Mouse (Mus musculus): ENCODE measurements around the gene Vmn2r15.

Gene Vmn2r15

GRCm38 (mm10) chr5:109297544-109297943 lies at the start of gene Vmn2r15:
TSS of gene Vmn2r15 (minus strand) at chr5:109297644.
- no peak for DNase-seq (ENCODE audit: low spot score)

- no peak for DNase-seq (ENCODE audit: low spot score)
Measured at GRCm38 (mm10) chr5:109329862-109330261, 32.4 kb upstream of the Vmn2r15 start, which contains the start of gene Vmn2r16. TSS of gene Vmn2r16 (plus strand) at chr5:109330162.

DNA sequence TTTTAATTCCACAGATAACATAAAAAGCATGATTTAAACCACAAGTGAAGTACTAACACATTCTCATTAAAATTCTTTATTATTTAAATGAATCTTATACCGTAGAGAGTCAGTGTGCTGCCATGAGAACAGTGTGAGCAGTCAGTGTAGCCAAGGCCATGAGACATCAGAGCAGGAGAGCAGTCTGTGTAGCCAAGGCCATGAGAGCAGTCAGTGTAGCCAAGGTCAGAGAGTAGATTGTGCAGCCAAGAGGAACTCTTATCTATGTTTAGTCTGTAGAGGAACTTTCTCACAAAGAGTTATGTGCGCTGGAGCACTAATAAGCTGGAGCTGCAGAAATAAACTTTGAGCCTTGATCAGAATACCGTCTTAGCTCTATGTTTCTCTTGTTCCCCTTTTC lies 2.8 kb downstream of the Vmn2r15 start:
- DNase-seq (ENCODE audit: low spot score), result no peak

Data from left cerebral cortex, adult 11 months (tissue).